Mouse (Mus musculus): ENCODE results near the gene Rnf213.

- no peak for TF ChIP-seq CTCF (IDR thresholded peaks at IDR 0.05; ENCODE audit: low read depth, low read length)
- TF ChIP-seq POLR2A (IDR thresholded peaks at IDR 0.05; ENCODE audit: borderline replicate concordance, low read depth, low read length): no peak
These were observed 106.4 kb downstream of the Rnf213 start for GRCm38 (mm10) chr11:119499297-119499696.
